Mouse (Mus musculus): ENCODE results near the gene Rapgef3. TPM values are rescaled to one million over a fixed set of nuclear protein-coding genes. Genes with fewer than 3 reads are reported as not detected.

Rapgef3 gene
- polyA plus RNA-seq, 1 experiment: 3.1 TPM

DNA sequence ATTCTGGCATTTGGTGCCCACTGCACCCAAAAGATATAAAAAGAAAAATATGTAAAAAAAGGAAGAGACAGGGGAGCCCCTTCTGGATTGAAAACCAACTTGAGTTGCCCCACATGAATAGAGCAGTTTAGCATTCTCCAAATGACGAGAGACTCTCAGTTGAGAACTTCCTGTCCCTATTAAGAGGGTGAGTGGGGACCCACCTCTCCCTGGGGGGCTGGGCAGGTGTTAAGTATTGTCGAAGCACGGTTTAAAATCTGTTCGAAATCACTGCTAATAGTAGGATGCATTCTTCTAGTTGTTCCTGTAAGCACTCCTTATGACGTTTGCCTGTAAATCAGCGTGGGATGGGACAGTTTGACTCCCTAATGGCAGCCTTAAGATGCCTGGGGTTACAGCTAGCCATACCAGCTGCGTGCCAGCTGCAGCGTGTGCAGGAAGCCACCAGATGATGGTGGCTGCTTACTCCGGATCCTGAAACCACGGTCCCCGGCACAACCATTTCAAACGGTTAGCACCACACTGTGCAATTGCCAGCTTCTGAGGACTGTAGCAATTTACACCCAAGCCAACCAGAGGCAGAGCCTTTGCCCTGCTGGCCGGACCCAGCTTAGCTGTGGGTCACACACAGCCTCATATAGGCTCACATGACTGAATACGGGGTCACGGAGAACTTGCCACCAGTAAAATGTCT, 46.6 kb downstream of the Rapgef3 start:
- no peak overlapping the region for H3K9ac ChIP-seq (ENCODE audit: low read depth, poor library complexity, severe bottlenecking)
- TF ChIP-seq EP300 (IDR thresholded peaks at IDR 0.05; ENCODE audit: insufficient read depth, low read depth, low read length): no peak
- no peak for TF ChIP-seq CTCF (IDR thresholded peaks at IDR 0.05; ENCODE audit: low read depth, low read length)
- TF ChIP-seq POLR2A (IDR thresholded peaks at IDR 0.05; ENCODE audit: insufficient read depth, low read length): no peak
- no peak overlapping the region for H3K27ac ChIP-seq (ENCODE audit: insufficient read depth, low read length)
- no peaks in the 10 kb centered on the region for H3K27me3 ChIP-seq (ENCODE audit: control insufficient read depth, insufficient read depth, low read length, poor library complexity, severe bottlenecking)
- no peaks in the 10 kb centered on the region for H3K36me3 ChIP-seq (ENCODE audit: control insufficient read depth, insufficient read depth, low read length, poor library complexity, severe bottlenecking)
- H3K4me1 ChIP-seq (ENCODE audit: control insufficient read depth, insufficient read depth, low read length): no peaks in the 10 kb centered on the region
- H3K4me3 ChIP-seq (ENCODE audit: low read depth, low read length): no peak overlapping the region
- no peaks in the 10 kb centered on the region for H3K9me3 ChIP-seq (replicated peaks; ENCODE audit: control insufficient read depth, insufficient read depth, low read length, poor library complexity, severe bottlenecking)

DNA sequence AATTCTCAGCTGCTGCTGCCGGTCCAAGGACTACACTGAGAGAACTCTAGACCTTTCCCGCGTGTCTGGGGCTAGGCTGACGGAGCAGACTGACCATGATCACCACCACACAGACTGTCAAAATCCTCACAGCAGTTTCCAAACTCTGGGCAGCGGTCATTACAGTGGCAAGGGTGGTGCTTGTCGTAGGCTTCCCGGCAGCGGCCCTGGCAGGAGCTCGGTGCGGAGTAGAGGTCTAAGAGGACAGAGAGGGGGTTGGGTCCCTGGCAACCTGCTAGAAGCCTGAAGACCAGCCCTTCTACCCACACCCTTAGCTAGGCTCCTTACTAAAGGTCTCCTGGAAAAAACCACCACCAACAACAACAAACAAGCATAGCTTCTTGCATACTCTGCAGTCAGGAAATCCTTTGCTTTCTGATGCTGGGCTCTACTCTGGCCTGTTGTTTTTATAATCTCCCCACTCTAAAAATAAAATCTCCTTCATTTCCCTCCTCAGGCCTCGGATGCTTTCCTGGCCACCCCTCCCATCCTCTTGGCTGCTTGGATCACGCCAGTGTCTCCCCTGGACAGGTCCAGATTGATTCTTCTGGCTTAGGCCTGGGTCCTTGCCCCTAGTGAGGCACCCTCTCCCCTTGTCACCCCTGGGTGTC, 47.6 kb downstream of the Rapgef3 start:
- no peak overlapping the region for H3K9ac ChIP-seq (ENCODE audit: low read depth, poor library complexity, severe bottlenecking)
- H3K27me3 ChIP-seq (ENCODE audit: control insufficient read depth, insufficient read depth, low read length, poor library complexity, severe bottlenecking): no peaks in the 10 kb centered on the region
- no peak overlapping the region for H3K27ac ChIP-seq (ENCODE audit: insufficient read depth, low read length)
- no peaks in the 10 kb centered on the region for H3K9me3 ChIP-seq (replicated peaks; ENCODE audit: control insufficient read depth, insufficient read depth, low read length, poor library complexity, severe bottlenecking)
- TF ChIP-seq POLR2A (IDR thresholded peaks at IDR 0.05; ENCODE audit: insufficient read depth, low read length): no peak
- TF ChIP-seq CTCF (IDR thresholded peaks at IDR 0.05; ENCODE audit: low read depth, low read length): no peak
- TF ChIP-seq EP300 (IDR thresholded peaks at IDR 0.05; ENCODE audit: insufficient read depth, low read depth, low read length): no peak
- no peak overlapping the region for H3K4me3 ChIP-seq (ENCODE audit: low read depth, low read length)
- H3K36me3 ChIP-seq (ENCODE audit: control insufficient read depth, insufficient read depth, low read length, poor library complexity, severe bottlenecking): no peaks in the 10 kb centered on the region
- no peaks in the 10 kb centered on the region for H3K4me1 ChIP-seq (ENCODE audit: control insufficient read depth, insufficient read depth, low read length)

DNA sequence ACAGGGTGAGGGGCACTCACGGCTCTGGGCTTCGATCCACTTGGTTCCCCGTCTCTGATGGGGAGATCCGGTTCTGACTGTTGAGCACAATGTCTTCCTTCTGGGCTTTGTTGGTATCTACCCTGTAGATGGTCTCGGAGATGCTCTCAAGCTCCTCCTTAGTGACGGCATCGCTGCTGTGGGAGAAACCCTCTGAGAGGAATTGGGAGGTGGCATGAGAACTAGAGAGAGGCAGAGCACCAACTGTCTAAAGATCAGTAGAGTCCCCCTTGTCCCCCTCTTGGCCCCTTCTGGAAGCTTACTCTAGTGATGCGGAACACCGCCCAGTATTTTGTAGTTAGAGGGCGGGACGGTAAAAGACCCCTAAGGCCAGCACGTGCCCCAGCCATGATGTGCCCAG, 48.3 kb downstream of the Rapgef3 start:
- TF ChIP-seq CTCF (IDR thresholded peaks at IDR 0.05; ENCODE audit: low read depth, low read length) (no peak), POLR2A (IDR thresholded peaks at IDR 0.05; ENCODE audit: insufficient read depth, low read length) (no peak)
- H3K9ac ChIP-seq (ENCODE audit: low read depth, poor library complexity, severe bottlenecking): no peak overlapping the region
- H3K4me1 ChIP-seq (ENCODE audit: control insufficient read depth, insufficient read depth, low read length): no peaks in the 10 kb centered on the region
- no peaks in the 10 kb centered on the region for H3K27me3 ChIP-seq (ENCODE audit: control insufficient read depth, insufficient read depth, low read length, poor library complexity, severe bottlenecking)
- H3K36me3 ChIP-seq (ENCODE audit: control insufficient read depth, insufficient read depth, low read length, poor library complexity, severe bottlenecking): no peaks in the 10 kb centered on the region
- H3K4me3 ChIP-seq (ENCODE audit: low read depth, low read length): no peak overlapping the region
- H3K9me3 ChIP-seq (replicated peaks; ENCODE audit: control insufficient read depth, insufficient read depth, low read length, poor library complexity, severe bottlenecking): no peaks in the 10 kb centered on the region
- H3K27ac ChIP-seq (ENCODE audit: insufficient read depth, low read length): no peak overlapping the region

DNA sequence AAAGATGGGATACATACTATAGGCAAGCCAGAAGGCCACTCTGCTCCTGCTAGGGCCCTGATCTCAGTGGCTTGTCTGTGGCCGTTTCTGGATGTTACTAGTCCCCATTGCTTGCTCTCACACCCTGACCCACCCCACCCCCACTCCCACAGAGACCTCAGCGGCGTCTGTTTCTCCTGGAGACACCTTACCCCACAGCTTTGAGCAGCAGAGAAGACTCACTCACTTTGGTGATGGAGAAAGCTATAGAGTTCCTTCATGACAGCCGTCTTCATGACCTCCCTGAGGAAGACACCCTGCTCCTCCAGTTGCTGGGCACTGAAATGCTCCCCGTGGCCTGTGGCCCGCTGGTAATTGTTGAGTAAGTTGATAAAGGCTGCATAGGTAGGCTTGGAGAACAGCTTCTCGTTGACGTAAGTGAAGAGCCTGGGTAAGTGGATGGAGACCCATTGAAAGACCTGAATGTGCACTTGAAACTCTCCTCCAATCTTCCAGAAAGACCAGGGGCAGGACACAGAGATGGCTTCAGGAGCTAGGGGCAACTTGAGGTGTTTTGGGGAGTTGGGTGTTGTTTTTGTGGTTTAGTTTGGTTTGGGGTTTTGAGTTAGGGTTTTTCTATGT, 49.1 kb downstream of the Rapgef3 start:
- no peak overlapping the region for H3K9ac ChIP-seq (ENCODE audit: low read depth, poor library complexity, severe bottlenecking)
- no peaks in the 10 kb centered on the region for H3K9me3 ChIP-seq (replicated peaks; ENCODE audit: control insufficient read depth, insufficient read depth, low read length, poor library complexity, severe bottlenecking)
- no peak overlapping the region for H3K4me3 ChIP-seq (ENCODE audit: low read depth, low read length)
- no peaks in the 10 kb centered on the region for H3K4me1 ChIP-seq (ENCODE audit: control insufficient read depth, insufficient read depth, low read length)
- no peak for TF ChIP-seq POLR2A (IDR thresholded peaks at IDR 0.05; ENCODE audit: insufficient read depth, low read length)
- TF ChIP-seq CTCF (IDR thresholded peaks at IDR 0.05; ENCODE audit: low read depth, low read length): no peak
- TF ChIP-seq EP300 (IDR thresholded peaks at IDR 0.05; ENCODE audit: insufficient read depth, low read depth, low read length): no peak
- H3K27me3 ChIP-seq (ENCODE audit: control insufficient read depth, insufficient read depth, low read length, poor library complexity, severe bottlenecking): no peaks in the 10 kb centered on the region
- H3K27ac ChIP-seq (ENCODE audit: insufficient read depth, low read length): no peak overlapping the region
- no peaks in the 10 kb centered on the region for H3K36me3 ChIP-seq (ENCODE audit: control insufficient read depth, insufficient read depth, low read length, poor library complexity, severe bottlenecking)

DNA sequence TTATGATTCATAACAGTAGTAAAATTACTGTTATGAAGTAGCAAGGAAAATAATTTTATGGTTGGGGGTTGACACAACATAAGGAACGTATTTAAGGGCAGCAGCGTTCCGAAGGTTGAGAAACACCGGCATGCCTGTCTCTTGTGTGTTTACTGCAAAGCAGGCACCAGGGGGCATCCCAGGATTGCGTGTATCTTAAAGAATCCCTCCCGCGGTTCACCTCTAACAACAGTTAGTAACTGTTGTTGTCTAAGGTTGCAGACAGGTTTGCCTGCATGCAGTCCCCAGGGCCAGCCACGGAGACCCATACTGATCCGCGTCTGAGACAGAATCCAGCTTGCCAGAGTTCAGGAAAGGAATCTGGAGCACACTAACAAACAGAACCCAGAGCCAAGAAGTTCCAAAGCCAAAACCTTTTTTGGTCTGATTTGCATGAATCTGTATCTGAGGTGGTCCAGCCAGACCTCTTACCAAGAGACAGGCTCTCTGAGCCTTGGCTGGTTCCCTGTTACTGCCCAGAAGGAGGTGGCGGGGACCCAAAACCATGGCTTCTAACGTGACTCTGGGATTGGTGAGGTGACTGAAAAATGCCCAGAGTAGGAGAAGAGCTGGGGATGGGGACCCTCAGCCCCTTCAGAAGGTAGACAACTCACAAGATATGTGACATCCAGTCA, 49.8 kb downstream of the Rapgef3 start:
- Histone ChIP-seq H3K27me3 (ENCODE audit: control insufficient read depth, insufficient read depth, low read length, poor library complexity, severe bottlenecking) (no peaks in the 10 kb centered on the region), H3K4me3 (ENCODE audit: low read depth, low read length) (no peak overlapping the region), H3K9ac (ENCODE audit: low read depth, poor library complexity, severe bottlenecking) (no peak overlapping the region), H3K27ac (ENCODE audit: insufficient read depth, low read length) (no peak overlapping the region), H3K4me1 (ENCODE audit: control insufficient read depth, insufficient read depth, low read length) (peaks cover 2% of the 10 kb centered on the region), H3K9me3 (replicated peaks; ENCODE audit: control insufficient read depth, insufficient read depth, low read length, poor library complexity, severe bottlenecking) (no peaks in the 10 kb centered on the region), H3K36me3 (ENCODE audit: control insufficient read depth, insufficient read depth, low read length, poor library complexity, severe bottlenecking) (no peaks in the 10 kb centered on the region)
- no peak for TF ChIP-seq POLR2A (IDR thresholded peaks at IDR 0.05; ENCODE audit: insufficient read depth, low read length)
- TF ChIP-seq CTCF (IDR thresholded peaks at IDR 0.05; ENCODE audit: low read depth, low read length): peak; percentile 52
- no peak for TF ChIP-seq EP300 (IDR thresholded peaks at IDR 0.05; ENCODE audit: insufficient read depth, low read depth, low read length)
